Mouse (Mus musculus): ENCODE results near the gene Rgs6. TPM values are rescaled to one million over a fixed set of nuclear protein-coding genes. Genes with fewer than 3 reads are reported as not detected.

Gene Rgs6
- polyA plus RNA-seq, 1 experiment, result 7.8 TPM

DNA sequence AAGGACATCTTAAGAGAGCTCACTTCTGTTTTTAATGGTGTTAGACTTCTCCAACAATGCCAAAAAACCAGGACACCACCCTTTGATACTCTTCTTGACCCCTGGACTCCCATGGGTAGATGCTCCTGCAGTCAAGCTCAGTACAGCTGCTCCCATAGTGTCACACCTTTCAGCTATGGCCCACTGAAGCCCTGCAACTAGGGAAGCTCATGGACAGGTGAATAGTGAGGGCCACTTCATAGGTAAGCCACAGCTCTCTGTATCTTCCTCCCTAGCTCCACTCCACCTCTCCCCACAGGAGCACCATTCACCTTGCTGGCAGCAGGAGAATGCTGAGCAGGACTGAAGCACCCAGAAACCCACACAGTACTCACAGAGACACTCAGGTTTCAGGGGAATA lies 384.6 kb downstream of the Rgs6 start:
- no peak for DNase-seq (ENCODE audit: low spot score)

DNA sequence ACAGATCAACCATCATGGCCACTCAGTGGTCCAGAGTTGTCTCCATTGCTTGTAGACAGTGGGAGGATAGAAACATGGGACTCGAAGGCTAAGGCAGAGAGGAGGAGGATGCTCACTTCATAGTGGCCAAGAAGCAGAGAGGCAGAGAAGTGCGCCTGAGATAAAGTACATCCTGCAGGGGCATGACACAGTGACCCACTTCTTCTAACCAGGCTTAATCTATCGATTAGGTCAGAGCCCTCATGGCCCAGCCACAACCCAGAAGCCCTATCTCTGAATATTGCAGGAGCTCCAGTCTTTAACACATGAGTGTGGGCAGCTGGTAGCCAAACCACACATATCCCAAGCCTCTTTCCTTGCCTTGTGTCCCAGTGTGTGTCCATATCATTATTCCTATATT lies 385.7 kb downstream of the Rgs6 start:
- no peak for DNase-seq (ENCODE audit: low spot score)

DNA sequence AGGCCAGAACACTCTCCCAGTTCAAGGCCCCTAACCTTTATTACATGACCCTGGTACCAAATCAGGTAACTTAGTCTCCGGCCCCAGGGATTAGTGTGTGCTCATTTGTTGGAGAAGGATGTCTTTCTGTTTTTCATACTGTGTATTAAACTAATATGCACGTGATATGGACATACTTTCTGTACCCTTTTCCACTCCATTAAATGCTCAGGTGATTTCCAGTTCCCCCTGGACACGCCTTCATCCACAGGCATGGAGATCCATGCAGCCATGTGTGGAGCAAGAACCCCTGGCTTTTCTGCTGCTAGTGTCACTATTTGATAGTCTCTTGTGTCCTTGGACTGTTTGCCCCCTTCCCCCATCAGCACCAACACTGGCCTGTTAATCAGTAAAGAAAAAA lies 390.2 kb downstream of the Rgs6 start:
- DNase-seq (ENCODE audit: low spot score), result no peak

DNA sequence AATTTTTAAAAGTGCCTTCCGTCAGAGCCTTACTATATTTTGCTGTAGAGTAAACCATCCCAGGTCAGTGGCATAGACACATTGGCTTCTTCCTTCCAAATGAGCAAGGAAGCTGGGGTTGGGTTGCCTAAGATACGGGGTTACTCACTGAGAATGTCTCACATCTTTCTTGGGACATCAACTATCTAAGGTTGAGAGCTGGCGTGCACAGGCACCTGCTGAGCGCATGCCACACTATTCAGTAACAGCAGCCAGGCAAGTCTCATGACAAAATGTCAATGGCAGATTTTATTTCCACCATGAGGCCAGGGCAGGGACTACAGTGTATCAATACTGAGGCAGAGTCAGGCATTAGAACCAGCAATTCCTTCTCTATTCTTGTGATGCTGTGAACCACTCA lies 394.6 kb downstream of the Rgs6 start:
- DNase-seq (ENCODE audit: low spot score), result no peak

DNA sequence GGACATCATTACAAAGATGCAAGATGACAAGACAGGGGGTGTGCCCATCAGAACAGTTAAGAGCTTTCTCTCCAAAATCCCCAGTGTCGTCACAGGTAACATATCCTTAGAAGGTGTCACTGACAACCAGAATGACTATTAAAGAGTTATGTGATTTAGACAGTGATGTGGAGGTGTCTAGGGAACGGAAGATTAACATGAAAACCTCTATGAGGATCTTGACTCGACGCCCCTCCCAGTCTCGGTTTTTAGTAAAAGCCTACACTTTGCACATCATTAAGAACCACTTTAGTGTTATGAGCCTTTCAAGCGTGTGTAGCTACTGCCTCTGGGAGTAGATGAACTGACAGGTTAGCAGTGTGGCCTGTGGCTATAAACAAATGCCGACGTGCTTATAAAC lies 397.2 kb downstream of the Rgs6 start:
- DNase-seq (ENCODE audit: low spot score), result no peak

DNA sequence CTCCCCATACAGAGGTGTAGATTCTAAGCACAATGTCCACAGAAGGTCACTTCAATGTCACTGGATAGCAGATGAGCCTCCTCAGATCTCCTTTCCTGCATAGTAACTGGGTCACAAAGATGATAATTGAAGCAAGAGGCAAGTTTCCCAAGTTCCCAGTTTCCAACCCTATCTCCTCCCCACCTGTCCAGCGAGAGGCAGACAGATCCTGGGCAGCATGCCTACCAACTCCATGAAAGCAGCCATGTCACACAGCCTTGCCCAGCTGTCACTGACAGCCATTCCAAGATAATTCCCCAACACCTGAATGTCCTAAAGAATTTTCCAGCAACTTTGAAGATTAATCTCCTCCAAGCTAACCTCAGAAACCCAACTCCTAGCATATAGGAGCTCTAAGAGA lies 399.6 kb downstream of the Rgs6 start:
- no peak for DNase-seq (ENCODE audit: low spot score)

DNA sequence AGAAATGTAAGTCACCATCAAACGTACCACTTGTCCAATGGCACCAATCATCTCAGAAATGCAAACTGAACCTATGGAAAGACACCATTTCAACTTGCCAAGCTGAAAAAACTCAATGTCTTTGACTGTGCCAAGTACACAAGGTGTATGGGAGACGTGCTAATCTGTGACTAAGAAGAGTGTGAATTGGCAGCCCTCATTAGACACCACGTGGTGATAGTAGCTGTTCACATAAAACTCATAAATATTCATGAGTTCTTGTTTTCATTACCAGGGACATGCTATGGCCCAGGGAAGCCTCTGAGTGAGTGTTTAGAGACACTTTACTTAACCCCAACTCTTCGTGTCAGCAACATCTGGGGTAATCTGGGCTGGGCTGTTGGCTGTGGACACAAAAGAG lies 405.8 kb downstream of the Rgs6 start:
- no peak for DNase-seq (ENCODE audit: low spot score)

DNA sequence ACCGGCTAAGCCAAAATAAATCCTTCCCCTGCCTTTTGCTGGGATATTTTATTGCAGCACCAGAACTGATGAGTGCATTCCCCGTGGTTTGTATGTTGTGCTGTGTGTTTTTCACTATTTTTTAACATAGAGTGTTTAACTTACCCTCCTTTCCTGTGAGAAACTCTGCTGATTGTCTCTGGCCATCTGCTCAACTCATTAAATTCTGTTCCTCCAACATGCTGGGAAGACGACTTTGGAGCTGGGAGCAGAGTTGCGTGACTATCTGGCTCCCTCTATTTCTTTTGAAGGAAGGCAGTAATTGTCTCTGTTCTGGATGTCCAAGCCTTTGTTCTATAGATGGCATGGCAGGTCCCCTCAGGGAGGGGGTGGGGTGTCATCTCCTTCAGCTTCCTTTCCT lies 408.7 kb downstream of the Rgs6 start:
- DNase-seq (ENCODE audit: low spot score), result no peak

DNA sequence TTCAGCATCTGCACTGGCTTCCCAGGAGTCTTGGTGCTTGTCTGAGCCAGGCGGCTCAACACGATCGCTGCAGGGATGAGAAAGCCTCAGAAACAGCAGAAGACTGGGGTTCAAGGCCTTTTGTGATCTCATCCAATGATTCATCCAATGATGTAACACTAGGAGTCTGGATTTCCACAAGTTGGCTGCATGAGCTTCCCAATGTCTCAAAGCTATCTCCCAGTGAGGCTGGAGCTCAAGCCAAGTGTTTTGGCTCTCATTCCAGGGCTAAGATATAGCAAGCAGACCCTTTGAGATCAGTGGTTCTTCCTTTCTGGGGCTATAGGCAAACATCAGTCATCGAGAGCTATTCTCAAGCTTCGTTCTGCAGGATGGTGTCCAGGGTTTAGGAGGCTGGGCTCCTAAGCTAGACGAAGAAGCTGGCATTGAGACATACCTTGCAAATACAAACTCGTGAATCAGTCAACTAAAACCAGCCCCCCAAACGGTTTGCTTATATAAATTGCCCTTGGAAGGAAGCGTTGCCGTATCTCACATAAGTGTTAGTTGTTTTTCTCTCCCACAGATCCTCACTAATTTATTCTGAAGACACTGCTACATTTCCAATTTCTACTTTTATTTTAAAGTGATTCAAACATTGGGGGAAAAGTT lies 410.7 kb downstream of the Rgs6 start:
- no peak for DNase-seq (ENCODE audit: low spot score)

DNA sequence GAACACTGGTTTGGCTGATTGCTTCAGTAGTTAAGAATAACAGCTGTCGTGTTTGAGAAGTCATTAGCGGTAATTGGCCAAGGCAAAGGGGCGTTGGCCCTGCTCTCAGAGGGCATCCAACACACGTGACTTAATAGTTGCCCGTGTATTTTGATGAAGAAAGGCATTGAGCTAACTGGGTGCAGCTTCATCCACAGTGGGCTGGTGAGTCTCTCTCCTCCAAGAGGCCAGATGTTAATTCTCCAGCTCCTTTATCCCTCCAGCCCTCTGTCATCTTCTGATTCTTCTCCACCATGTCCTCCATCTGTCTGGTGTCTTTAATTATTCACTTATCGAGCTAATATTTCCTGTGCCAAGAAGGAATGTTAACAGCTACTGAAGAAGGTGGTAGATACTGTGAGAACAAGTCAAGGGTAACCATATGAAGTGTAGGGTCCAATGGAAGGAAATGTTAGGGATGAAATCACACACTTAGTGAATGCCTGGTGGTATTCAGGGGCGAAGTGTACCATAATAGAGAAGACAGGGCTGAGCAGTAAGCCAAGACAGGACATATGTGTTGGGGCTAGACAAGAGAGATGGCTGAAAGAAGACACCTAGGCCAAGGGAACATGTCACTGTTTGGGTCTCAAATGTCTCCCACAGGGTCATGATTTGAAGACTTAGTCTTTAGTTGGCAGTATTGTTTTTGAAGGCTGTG lies 411.4 kb downstream of the Rgs6 start:
- no peak for DNase-seq (ENCODE audit: low spot score)

DNA sequence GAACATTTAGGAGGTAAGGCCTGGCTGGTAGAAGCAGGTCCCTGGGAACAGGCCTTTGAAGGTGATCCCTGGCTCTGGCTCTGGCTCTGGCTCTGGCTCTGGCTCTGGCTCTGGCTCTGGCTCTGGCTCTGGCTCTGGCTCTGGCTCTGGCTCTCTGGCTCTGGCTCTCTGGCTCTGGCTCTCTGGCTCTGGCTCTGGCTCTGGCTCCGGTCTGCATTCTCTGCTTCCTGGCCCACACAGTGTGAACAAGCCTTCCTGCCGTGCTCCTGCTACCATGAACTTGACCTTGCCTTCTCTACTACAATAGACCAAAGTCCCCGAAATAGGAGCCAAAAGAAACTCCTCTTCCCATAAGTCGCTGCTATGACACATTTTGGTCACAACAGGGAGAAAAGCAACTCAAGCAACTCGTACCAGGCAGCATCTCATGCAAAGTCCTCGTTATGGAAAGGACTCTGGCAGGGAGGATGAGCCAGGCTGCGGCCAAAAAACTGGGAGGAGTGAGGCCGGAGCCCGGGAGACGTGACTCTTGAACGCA lies 412.0 kb downstream of the Rgs6 start:
- no peak for DNase-seq (ENCODE audit: low spot score)

DNA sequence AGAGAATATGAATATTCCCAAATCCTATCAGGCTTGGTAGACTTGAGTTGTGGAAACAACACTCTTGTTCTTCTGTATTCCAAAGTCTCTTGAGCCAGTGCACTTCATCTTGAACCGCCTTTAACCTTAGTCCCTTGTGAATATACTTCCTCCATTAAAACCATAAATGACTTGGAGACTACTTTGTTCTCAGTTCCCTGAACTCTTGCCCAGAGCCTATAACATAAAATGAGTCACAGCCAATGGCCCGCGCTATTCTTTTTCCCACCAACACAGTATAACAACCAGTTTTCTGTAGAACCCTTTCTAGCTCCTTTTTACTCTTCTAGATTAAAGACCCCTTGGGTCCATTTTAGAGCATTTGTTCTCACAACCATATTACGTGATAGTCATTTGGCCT lies 412.9 kb downstream of the Rgs6 start:
- no peak for DNase-seq (ENCODE audit: low spot score)

DNA sequence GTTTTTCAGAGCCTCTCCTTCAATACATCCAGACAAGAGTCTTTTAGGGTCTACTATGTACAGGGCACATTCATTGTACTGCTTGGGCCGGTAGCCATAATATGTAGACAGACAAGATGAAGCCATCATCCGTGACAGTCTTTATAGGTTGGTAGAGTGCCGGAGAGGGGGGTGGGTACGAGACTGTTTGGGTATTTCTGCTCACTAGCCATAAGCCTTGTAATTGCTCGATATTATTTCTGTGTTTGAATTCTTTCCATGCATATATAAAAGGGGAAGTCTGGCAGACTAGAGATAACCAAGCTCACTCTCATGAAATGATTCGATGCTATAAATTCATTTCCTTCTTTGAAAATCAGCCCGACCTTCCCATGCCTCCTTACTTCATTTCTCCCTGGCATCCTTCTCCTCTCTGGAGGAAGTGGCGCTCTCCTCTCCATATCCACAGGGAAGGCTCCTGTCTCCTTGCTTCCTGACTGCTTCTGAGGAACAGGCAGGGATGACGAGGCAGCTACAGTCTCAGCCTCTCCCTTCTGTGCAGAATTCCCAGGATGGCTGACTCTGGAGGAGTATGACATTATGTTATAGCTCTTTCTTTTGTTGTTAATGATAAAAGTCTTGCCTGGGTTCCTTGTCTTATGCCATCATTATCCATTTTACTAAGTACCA lies 416.1 kb downstream of the Rgs6 start:
- DNase-seq (ENCODE audit: low spot score), result no peak

DNA sequence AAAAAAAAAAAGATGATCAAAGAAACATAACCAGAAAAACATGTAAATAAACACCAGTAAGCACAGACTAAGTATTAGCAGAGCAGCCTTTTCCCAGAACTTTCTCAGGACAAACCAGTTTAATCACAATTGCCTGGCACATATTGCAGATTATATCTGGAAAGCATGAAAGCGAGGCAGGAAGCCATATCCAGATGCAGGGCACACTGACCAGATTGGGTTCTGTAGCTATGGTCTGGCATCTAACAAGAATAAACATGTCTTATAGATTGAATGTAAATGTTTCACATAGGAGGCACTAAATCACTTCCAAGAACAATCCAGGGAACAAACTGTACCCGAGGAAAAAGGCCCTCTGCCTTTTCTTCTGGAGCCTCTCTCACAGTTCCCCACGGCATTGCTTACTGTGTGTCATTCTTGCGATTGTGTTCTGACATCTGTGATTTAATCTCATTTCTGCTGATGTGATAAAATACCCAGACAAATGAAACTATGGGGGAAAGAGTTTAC lies 423.0 kb downstream of the Rgs6 start:
- no peak for DNase-seq (ENCODE audit: low spot score)

DNA sequence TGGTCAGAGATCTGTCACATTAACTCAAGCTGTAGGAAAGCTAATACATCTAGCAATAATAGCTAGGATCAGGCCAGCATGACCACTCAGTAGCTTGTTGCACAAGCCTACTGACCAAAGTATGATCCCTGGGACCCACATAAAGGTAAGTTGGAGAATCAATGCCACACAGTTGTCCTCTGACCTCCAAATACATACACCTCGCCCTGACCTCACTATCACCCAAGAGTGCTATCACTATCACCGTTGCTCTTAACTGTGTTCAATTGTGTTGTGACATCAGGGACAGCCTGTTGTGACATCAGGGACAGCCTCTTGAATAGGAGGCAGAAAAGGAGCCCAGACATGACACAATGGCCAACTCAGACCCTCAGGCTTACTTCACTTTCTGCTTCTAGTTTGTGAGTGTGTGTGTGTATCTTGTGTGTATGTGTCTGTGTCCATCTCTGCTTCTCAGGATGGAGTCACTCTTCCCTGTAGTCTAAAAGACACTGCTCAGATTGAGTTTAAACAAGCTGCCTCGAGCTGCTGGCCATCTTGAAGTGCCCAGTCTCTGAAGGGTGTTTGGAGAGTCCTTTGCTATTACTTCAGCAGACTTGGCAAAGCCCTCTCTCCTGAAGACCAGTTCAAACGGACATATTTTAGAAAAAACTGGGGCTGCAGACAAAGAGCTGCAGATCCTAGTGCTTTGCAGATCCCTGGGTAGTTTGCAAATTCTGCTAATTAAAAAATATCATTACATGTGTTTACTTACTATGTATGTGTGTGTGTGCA lies 426.0 kb downstream of the Rgs6 start:
- DNase-seq (ENCODE audit: low spot score), result no peak

DNA sequence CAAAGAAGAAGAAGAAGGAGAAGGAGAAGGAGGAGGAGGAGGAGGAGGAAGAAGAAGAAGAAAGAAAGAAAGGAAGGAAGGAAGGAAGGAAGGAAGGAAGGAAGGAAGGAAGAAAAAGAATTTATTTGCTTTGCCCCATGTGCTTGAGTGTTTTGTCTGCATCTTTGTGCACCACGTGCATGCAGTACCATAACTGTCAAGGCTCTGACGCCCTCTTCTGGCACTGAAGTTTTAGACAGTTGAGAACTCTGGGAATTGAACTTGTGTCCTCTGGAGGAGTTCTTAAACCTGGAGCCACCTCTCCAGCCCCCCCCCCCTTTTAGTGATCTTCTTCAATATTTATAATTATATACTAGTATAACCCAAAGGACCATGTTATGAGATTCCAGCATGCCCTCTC lies 426.8 kb downstream of the Rgs6 start:
- DNase-seq (ENCODE audit: low spot score), result no peak

DNA sequence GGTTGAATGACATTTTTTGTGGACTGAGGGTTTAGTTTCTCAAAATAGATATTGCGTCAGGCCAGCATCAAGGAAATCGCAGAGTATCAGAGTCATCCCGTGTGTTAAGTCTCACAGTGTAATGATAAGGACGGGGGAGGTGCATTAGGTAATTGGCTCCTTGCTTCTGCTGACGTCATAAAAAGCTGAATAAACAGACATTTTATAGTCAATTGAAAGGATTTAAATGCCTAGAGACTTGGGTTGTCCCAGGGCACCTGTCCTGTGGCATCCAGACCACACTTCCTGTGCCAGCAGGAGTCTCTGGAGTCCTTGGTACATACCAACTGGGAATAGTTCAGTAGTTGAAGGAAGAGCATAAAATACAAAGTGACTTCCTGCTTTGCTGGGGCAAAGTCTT lies 427.3 kb downstream of the Rgs6 start:
- DNase-seq (ENCODE audit: low spot score), result no peak

DNA sequence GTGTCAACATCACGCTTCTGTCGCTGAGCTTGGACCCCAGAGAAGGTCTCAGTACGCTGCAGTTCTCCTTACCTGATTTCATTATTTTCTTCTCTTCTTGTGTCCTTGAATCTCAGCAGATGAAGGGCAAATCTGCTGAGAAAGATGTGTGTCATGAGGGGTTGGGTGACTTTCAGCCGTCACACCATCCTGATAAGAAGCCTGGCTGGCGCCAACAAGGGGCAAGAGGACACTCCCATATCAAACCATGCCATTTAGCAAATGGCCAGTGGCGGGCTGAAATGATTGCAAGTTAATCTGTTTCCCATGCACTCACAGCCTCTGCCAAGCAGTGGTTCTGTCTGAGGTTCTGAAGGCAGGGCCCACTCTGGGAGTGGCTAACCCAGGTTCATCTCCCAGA lies 428.4 kb downstream of the Rgs6 start:
- no peak for DNase-seq (ENCODE audit: low spot score)

DNA sequence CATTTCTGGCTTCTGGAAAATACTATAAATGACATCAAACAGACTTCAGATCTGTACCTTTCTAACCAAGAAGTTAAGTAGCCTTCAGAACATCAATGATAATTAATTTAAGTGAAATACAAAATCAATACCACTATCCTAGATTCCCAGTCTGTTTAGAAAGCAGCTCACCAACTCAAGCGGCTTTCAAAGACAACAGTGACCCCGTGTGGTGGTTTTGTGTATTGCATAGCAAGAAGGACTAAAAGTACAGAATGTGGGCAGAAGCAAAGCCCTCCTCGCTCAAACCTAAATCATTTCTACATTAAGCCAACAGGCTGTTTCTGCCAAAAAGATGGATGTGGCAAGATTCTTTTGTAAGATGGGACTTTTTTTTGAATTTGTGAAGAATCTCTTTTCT lies 429.9 kb downstream of the Rgs6 start:
- DNase-seq (ENCODE audit: low spot score), result no peak

DNA sequence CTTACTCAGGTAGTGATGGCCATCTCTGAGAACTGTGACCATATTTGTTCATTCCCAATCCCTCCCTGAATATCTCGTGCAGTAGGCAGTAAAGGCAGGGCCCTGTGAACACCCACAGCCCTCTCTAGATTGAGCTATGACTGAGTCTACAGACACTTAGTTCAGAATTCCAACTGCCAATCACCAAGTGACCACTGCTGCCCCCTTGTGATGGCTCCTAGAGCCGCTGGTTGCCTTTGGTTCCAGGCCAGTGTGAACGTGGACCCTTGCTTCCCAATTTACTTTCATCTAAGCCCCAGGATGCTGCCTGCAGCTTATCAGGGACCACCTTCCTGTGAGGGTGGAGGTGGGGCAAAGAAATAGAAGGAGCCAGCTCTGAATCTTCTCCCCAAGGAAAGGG lies 438.9 kb downstream of the Rgs6 start:
- no peak for DNase-seq (ENCODE audit: low spot score)

DNA sequence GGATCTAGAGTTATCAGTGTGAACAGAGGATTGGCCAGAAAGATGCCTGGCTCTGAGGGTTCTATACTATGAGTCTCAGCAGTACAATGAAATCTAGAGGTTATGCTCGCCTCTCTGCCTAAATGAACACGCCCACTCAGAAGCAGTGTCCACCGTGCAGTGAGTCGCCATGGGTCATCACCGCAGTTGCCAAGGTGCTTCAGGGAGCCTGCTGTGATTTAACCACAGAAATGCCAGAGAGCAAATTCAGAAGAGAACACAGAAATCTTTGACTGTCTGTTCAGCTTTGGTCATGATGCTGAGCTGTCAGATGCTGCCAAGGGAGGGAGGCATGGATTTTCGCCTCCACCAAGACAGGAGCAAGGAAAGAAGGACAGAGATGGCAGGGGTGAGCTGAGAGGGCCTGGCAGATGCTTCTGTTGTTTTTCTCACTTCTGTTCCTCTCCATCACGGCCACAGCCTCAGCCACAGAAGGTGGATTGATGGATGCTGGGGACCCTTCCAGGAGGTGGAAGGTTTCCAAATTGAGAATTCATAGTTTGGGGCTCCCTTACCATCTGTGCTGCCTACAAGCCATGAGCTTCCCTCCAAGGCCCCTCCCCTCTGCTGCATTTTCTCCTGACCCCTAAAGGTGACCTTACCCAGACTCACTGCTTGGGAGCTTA lies 445.2 kb downstream of the Rgs6 start:
- no peak for DNase-seq (ENCODE audit: low spot score)
